Mouse (Mus musculus) cerebellum, adult 11-12 months (tissue): ENCODE data around the gene Mctp1.
A peak's percentile ranks its signal among the peaks of the same experiment; 100 is the strongest.
"Not testable (repeated sequence)": the region's sequence is repeated elsewhere in the genome, so short reads cannot be mapped to it uniquely, and the experiment has no call there.

Experiments
- DNase-seq: peaks from one replicate; pipeline ENCODE4 v3.0.0; 2022

The Mctp1 gene

GRCm38 (mm10) chr13:76383972-76384663 is at the start of gene Mctp1:
TSS of gene Mctp1 (plus strand) at chr13:76384535.
- peak; percentile 83 for DNase-seq

GRCm38 (mm10) chr13:76345941-76346340 is 38.4 kb upstream of the Mctp1 start:
- DNase-seq: peak; percentile 64

- no peak for DNase-seq
Observed at GRCm38 (mm10) chr13:76358720-76359119, 25.6 kb upstream of the Mctp1 start.

- DNase-seq: peak; percentile 86
Observed at GRCm38 (mm10) chr13:76384664-76385435, 515 bp downstream of the Mctp1 start.

GRCm38 (mm10) chr13:76388615-76389014 is 4.3 kb downstream of the Mctp1 start:
- no peak for DNase-seq

- DNase-seq: no peak
Observed at GRCm38 (mm10) chr13:76391920-76392319, 7.6 kb downstream of the Mctp1 start.

GRCm38 (mm10) chr13:76393106-76393505 is 8.8 kb downstream of the Mctp1 start:
- no peak for DNase-seq

GRCm38 (mm10) chr13:76395906-76396305 is 11.6 kb downstream of the Mctp1 start:
- no peak for DNase-seq

- DNase-seq: no peak
Observed at GRCm38 (mm10) chr13:76409296-76409695, 25.0 kb downstream of the Mctp1 start.

GRCm38 (mm10) chr13:76410665-76411064 is 26.3 kb downstream of the Mctp1 start:
- DNase-seq: no peak

- no peak for DNase-seq
Observed at GRCm38 (mm10) chr13:76415346-76415745, 31.0 kb downstream of the Mctp1 start.

GRCm38 (mm10) chr13:76420111-76420510 is 35.8 kb downstream of the Mctp1 start:
- DNase-seq: peak; percentile 92

GRCm38 (mm10) chr13:76421075-76421474 is 36.7 kb downstream of the Mctp1 start:
- DNase-seq: no peak

GRCm38 (mm10) chr13:76422124-76422523 is 37.8 kb downstream of the Mctp1 start:
- no peak for DNase-seq

- no peak for DNase-seq
Observed at GRCm38 (mm10) chr13:76429456-76429855, 45.1 kb downstream of the Mctp1 start.

- no peak for DNase-seq
Observed at GRCm38 (mm10) chr13:76429927-76430326, 45.6 kb downstream of the Mctp1 start.

- no peak for DNase-seq
Observed at GRCm38 (mm10) chr13:76431946-76432345, 47.6 kb downstream of the Mctp1 start.

- DNase-seq: no peak
Observed at GRCm38 (mm10) chr13:76433438-76433837, 49.1 kb downstream of the Mctp1 start.

- DNase-seq: no peak
Observed at GRCm38 (mm10) chr13:76436426-76436825, 52.1 kb downstream of the Mctp1 start.

GRCm38 (mm10) chr13:76438765-76439164 is 54.4 kb downstream of the Mctp1 start:
- no peak for DNase-seq

GRCm38 (mm10) chr13:76446059-76446458 is 61.7 kb downstream of the Mctp1 start:
- no peak for DNase-seq

- DNase-seq: no peak
Observed at GRCm38 (mm10) chr13:76447528-76447927, 63.2 kb downstream of the Mctp1 start.

- DNase-seq: not testable (repeated sequence)
Observed at GRCm38 (mm10) chr13:76451526-76451925, 67.2 kb downstream of the Mctp1 start.

- no peak for DNase-seq
Observed at GRCm38 (mm10) chr13:76481601-76482000, 97.3 kb downstream of the Mctp1 start.
